ENCODE assay signal across 8 mouse cellular contexts in the genomic region with DNA sequence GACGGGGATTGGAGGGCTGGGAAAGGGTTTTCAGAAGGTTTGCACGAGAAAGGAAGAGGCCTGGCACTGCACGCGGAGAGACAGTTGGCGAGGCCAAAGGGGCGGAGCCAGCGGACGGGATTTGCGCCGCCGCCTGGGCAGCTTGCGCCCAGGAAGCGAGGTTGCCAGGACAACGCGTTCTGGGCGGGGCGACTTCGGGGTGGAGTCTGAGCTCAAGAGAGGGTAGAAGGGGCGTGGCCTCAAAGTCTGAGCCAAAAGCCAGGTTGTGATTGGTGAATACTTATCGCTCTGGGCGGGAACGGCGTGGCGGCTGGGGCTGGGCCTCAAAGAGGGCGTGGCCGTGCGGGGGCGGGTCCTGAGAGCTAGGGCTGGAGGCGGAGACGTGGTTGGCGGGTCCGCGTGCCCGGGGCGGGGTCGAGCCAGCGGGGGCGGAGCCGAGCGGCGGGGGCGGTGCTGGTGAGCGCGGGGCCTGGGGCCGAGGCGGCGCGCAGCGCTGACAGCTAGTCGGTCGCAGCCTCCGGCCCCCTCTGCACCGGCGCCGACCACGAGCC. TPM values are rescaled to one million over a fixed set of nuclear protein-coding genes. Genes with fewer than 3 reads are reported as not detected.
DNase-seq lines count a peak whose midpoint lies in the region; ATAC-seq and TF ChIP-seq lines count a peak whose summit lies in the region.

Gene Cyp46a1, plus strand, starts transcription at position 487 of the 551 bp plus-strand sequence.

- peak; percentile 45 for TF ChIP-seq CTCF in lung, postnatal 0 days (IDR thresholded peaks at IDR 0.05)

- no peak for TF ChIP-seq EP300 in lung, postnatal 0 days (IDR thresholded peaks at IDR 0.05)

- H3K9ac ChIP-seq in hindbrain, embryonic 12.5 days: peak within 1 kb of the TSS; percentile 74
- 0 out of 2 replicates have a peak within 1 kb of the TSS, but pooled peaks have one; percentile 26 for H3K9ac ChIP-seq in lung, postnatal 0 days (replicated peaks; ENCODE audit: low read depth)

- H3K4me3 ChIP-seq in hindbrain, embryonic 12.5 days: peak within 1 kb of the TSS; percentile 66
- H3K4me3 ChIP-seq in lung, postnatal 0 days (ENCODE audit: low read depth, low read length): peak within 1 kb of the TSS; percentile 49

- peaks cover 21% of the 10 kb centered on the region for H3K4me1 ChIP-seq in hindbrain, embryonic 12.5 days
- H3K4me1 ChIP-seq in lung, postnatal 0 days (ENCODE audit: insufficient read depth, low read depth, low read length): peaks cover 11% of the 10 kb centered on the region; the same call in 1 of the 2 replicates

- 0% methylated on average over 42 of the region's 56 CpGs for WGBS in hindbrain, embryonic 12.5 days
- 1% methylated on average over 31 of the region's 56 CpGs for WGBS in lung, postnatal 0 days

- peaks cover 35% of the 10 kb centered on the region for H3K27me3 ChIP-seq in hindbrain, embryonic 12.5 days
- H3K27me3 ChIP-seq in lung, postnatal 0 days (replicated peaks; ENCODE audit: insufficient read depth, low read length): peaks cover 7% of the 10 kb centered on the region

- peak within 1 kb of the TSS; percentile 57 for H3K27ac ChIP-seq in hindbrain, embryonic 12.5 days
- H3K27ac ChIP-seq in lung, postnatal 0 days (ENCODE audit: low read length): 0 out of 2 replicates have a peak within 1 kb of the TSS, but pooled peaks have one; percentile 2

- peak; percentile 94 for DNase-seq in T-cell, adult 2 months (ENCODE audit: low spot score)
- DNase-seq in cerebellum, postnatal 25 days: peak; percentile 98 to 100
- DNase-seq in frontal cortex, postnatal 14 days (ENCODE audit: low spot score in 2 of 2): peak; percentile 100
- DNase-seq in layer of hippocampus, postnatal 10 days (ENCODE audit: low spot score in 2 of 2): peak; percentile 100
- peak; percentile 100 for DNase-seq in lung, postnatal 0 days (ENCODE audit: low spot score)
- DNase-seq in ovary, postnatal 14 days (ENCODE audit: low spot score): peak; percentile 99
- DNase-seq in thymus, postnatal 10 days (ENCODE audit: low spot score in 2 of 2): peak; percentile 89 to 92

- H3K4me2 ChIP-seq in hindbrain, embryonic 12.5 days (replicated peaks): peak within 1 kb of the TSS; percentile 99
- peak within 1 kb of the TSS; percentile 96 for H3K4me2 ChIP-seq in lung, postnatal 0 days (replicated peaks; ENCODE audit: low read depth, low read length)

- no peaks in the 10 kb centered on the region for H3K36me3 ChIP-seq in hindbrain, embryonic 12.5 days
- H3K36me3 ChIP-seq in lung, postnatal 0 days (ENCODE audit: insufficient read depth, low read length): no peaks in the 10 kb centered on the region

- no peaks in the 10 kb centered on the region for H3K9me3 ChIP-seq in hindbrain, embryonic 12.5 days (replicated peaks)
- H3K9me3 ChIP-seq in lung, postnatal 0 days (ENCODE audit: low read length): no peaks in the 10 kb centered on the region

- ATAC-seq in hindbrain, embryonic 12.5 days (ENCODE audit: low FRiP score): peak; percentile 93
- ATAC-seq in lung, postnatal 0 days: peak; percentile 97

RNA-seq across cellular contexts. Expression of gene Cyp46a1, which starts in this region (rescaled TPM):
- 14.2 and 15.6 TPM in 2 replicates for polyA plus RNA-seq in hindbrain, embryonic 12.5 days (2016; fragmentation: Nextera tagmentation; extraction: Ambion mirVana)
- total RNA-seq in layer of hippocampus, postnatal 10 days (2021): 100 to 1,000 TPM in 1 of 2 experiments, 10 to 100 TPM in 1; 89.7 to 103 TPM
- 1.0 and 1.3 TPM in 2 replicates for polyA plus RNA-seq in lung, postnatal 0 days (2015; fragmentation: Nextera tagmentation; extraction: Ambion mirVana)

Comparison
In these comparisons a context has a peak if more than half of its experiments do, and no peak if none do; other contexts are left out.
1. Peak in every context shown above with its lines: DNase-seq, ATAC-seq, H3K4me3 ChIP-seq and H3K27ac ChIP-seq.